Mouse (Mus musculus): Measurements from ENCODE around the gene Pidd1.

GRCm38 (mm10) chr7:141478270-141478748 is 34.5 kb upstream of the Pidd1 start:
- TF ChIP-seq CTCF (IDR thresholded peaks at IDR 0.05; ENCODE audit: control insufficient read depth, insufficient read depth, low read length) (no peak), POLR2A (IDR thresholded peaks at IDR 0.05; ENCODE audit: borderline replicate concordance, control insufficient read depth, low read depth, low read length) (no peak)

Measured in bone marrow, adult 2 months (tissue).